Mouse (Mus musculus) heart, embryonic 14.5 days (tissue): ENCODE measurements at regions not wholly inside any gene's neighbourhood (a gene's known extent, or its start where the extent isn't known, plus 50 kb on each side); places are given as distances from the start of the nearest gene placed in this dataset.

Source experiments
- ATAC-seq: fragments of 200-750 bp; cut with Nextera tagmentation; 2 replicates; pipeline ENCODE4 v1.8.0; 2017; ENCODE audit warnings: low read depth, moderate TSS enrichment; ENCODE audit not compliant: insufficient number of reproducible peaks, insufficient read depth, low FRiP score
- H3K27ac ChIP-seq, 2 experiments: fragments of 200-500 bp in 1 of 2; fragments of 300-500 bp in 1 of 2; sonication (generic) in 1 of 2; replicated peaks in 1 of 2; 2 replicates each; pipeline ENCODE4 v1.5.1; 2012 to 2014; ENCODE audit warnings: low read depth in 2 of 2, low read length in 2 of 2, control low read depth in 1 of 2, mild to moderate bottlenecking in 1 of 2, mixed read lengths in 1 of 2; ENCODE audit not compliant: control insufficient read depth in 1 of 2, insufficient read depth in 1 of 2
- H3K27me3 ChIP-seq: fragments of 300-500 bp; sonication (generic); 2 replicates; pipeline ENCODE4 v1.6.1; 2014; ENCODE audit warnings: mild to moderate bottlenecking, low read length, control low read depth; ENCODE audit not compliant: control insufficient read depth, insufficient read depth
- H3K36me3 ChIP-seq: fragments of 300-500 bp; sonication (generic); 2 replicates; pipeline ENCODE4 v1.6.1; 2014; ENCODE audit warnings: mild to moderate bottlenecking, control low read depth, low read length, mixed read lengths; ENCODE audit not compliant: control insufficient read depth, insufficient read depth
- H3K4me1 ChIP-seq, 2 experiments: fragments of 200-500 bp in 1 of 2; fragments of 300-500 bp in 1 of 2; sonication (generic) in 1 of 2; 2 replicates each; pipeline ENCODE4 v1.6.1; 2012 to 2014; ENCODE audit warnings: low read length in 2 of 2, control low read depth in 1 of 2, mixed read lengths in 1 of 2; ENCODE audit not compliant: control insufficient read depth in 2 of 2, insufficient read depth in 2 of 2
- H3K4me2 ChIP-seq: fragments of 300-500 bp; sonication (generic); 2 replicates; pipeline ENCODE4 v1.6.1; 2014; ENCODE audit warnings: mild to moderate bottlenecking, low read length
- H3K4me3 ChIP-seq, 2 experiments: fragments of 200-500 bp in 1 of 2; fragments of 300-500 bp in 1 of 2; sonication (generic) in 1 of 2; 2 replicates each; pipeline ENCODE4 v1.5.1; 2012 to 2014; ENCODE audit warnings: low read length in 2 of 2, mild to moderate bottlenecking in 2 of 2, control low read depth in 1 of 2, low read depth in 1 of 2, moderate library complexity in 1 of 2; ENCODE audit not compliant: control insufficient read depth in 1 of 2, insufficient read depth in 1 of 2
- H3K9ac ChIP-seq: fragments of 300-500 bp; sonication (generic); 2 replicates; pipeline ENCODE4 v1.6.1; 2014; ENCODE audit warnings: mild to moderate bottlenecking, low read length
- H3K9me3 ChIP-seq: fragments of 300-500 bp; sonication (generic); 2 replicates; pipeline ENCODE4 v1.6.1; 2016; ENCODE audit warnings: low read length, control low read depth; ENCODE audit not compliant: control insufficient read depth
- WGBS: fragments of 180-500 bp; shearing (Covaris S2); extraction: QIAGEN DNeasy Blood & Tissue Kit; methylation state at CpG from one replicate; pipeline ENCODE4 v1.1.7; 2014; 5-methylcytosine and 5-hydroxymethylcytosine counted together

DNA sequence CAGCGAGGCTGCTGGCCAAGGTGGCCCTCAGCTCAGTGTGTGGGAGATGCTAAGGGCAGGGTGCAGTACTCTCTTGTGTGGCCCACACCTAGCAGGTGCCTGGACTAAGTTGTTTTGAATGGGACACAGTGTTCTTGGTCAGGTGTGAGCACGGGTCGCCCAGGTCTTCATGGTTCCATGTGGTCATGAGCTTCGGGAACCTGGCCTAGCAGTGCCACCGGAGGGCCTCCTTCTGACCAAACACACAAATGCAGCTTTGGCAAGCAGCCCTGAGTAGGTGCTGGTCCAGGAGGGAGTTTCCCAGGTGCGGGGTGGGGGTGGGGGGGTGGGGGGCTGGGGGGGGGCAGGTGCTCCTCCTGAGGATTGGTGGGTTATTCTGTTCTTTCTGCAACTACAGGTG, 127.6 kb downstream of the Gadd45g start:
- Histone ChIP-seq H3K9ac (no peak overlapping the region), H3K4me3 (no peak overlapping the region), H3K36me3 (no peaks in the 10 kb centered on the region), H3K27me3 (no peaks in the 10 kb centered on the region), H3K9me3 (peaks cover 5% of the 10 kb centered on the region; the same call in 1 of the 2 replicates), H3K27ac (no peak overlapping the region), H3K4me2 (no peak overlapping the region), H3K4me1 (peaks cover 42 to 48% of the 10 kb centered on the region in 2 experiments)
- ATAC-seq = no peak
- WGBS = 90% methylated on average over 6 of the region's 6 CpGs

DNA sequence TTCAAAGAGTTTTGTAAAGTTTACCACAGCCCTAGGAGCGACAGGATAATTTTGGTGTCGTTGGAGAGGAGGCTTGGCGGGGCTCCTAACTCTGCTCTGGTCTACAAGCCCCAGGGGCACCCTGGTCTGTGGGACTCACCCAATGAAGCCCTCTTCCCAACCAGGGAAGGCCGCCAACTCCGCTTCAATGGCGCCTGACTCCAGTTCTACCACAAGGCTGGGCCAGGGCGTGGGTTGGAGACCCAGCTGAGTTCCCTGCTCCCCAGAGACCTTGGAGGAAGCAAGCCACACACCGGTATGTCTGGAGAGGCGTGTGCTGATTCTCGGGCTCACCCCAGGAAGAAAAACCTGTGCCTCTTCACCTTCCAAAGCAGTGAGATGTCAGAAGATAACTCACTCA, 128.9 kb downstream of the Gadd45g start:
- no peak for ATAC-seq
- peak overlapping the region; percentile 18; the same call in 1 of the 2 replicates for H3K9ac ChIP-seq
- peaks cover 5% of the 10 kb centered on the region; the same call in 1 of the 2 replicates for H3K9me3 ChIP-seq
- 0 out of 2 replicates have a peak overlapping the region, but pooled peaks have one; percentile 3 for H3K4me2 ChIP-seq
- H3K4me1 ChIP-seq = peaks cover 34 to 45% of the 10 kb centered on the region in 2 experiments
- H3K27ac ChIP-seq = peak overlapping the region; percentile 83 to 85; a peak in 3 of 4 replicates
- WGBS = 61% methylated on average over 10 of the region's 10 CpGs
- no peaks in the 10 kb centered on the region for H3K27me3 ChIP-seq
- no peak overlapping the region for H3K4me3 ChIP-seq
- H3K36me3 ChIP-seq = no peaks in the 10 kb centered on the region

DNA sequence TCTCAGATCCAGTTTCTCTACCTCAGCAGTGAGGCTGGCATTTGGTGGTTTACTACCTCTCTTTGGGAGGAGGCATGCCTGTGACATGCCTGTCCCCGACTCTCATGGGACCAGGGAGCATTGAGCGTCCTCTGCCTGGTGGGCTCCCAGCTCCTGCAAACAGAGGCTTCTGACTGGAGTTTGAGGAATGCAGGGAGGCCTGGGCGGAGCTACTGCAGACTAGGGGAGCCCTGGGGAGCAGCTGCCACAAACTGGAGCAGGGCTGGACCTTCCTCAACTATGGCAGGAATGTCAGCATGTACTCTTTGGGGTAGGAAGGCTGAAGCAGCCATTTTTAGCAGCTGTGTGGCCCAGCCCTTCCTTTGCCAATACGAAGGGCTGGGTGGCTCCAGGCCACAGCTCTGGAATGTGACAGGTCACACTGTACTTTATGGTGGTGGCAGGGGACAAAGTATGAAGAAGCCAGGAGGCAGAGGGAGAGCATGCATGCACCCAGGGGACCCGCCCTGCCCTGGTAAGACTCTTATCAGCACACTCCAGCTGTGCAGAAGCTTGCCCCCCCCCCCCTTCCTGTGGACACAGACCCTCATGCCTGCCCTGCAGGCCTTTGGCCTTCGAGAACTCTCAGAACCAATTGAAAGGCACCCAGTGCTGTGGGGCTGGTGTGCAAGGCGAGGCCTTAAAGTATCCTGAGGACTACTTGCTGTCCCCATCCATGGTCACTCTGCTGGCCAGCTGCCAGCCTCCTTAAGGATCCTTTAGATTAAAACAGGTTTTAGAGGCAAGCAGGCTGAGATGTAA, 129.5 kb downstream of the Gadd45g start:
- peaks cover 34 to 46% of the 10 kb centered on the region in 2 experiments for H3K4me1 ChIP-seq
- no peaks in the 10 kb centered on the region for H3K36me3 ChIP-seq
- H3K27ac ChIP-seq = peak overlapping the region; percentile 83 to 85
- no peak overlapping the region for H3K4me3 ChIP-seq
- peaks cover 5% of the 10 kb centered on the region; the same call in 1 of the 2 replicates for H3K9me3 ChIP-seq
- H3K9ac ChIP-seq = peak overlapping the region; percentile 52; the same call in 1 of the 2 replicates
- no peaks in the 10 kb centered on the region for H3K27me3 ChIP-seq
- peak; percentile 69 for ATAC-seq
- 14% methylated on average over 7 of the region's 7 CpGs for WGBS
- H3K4me2 ChIP-seq = peak overlapping the region; percentile 9; the same call in 1 of the 2 replicates

DNA sequence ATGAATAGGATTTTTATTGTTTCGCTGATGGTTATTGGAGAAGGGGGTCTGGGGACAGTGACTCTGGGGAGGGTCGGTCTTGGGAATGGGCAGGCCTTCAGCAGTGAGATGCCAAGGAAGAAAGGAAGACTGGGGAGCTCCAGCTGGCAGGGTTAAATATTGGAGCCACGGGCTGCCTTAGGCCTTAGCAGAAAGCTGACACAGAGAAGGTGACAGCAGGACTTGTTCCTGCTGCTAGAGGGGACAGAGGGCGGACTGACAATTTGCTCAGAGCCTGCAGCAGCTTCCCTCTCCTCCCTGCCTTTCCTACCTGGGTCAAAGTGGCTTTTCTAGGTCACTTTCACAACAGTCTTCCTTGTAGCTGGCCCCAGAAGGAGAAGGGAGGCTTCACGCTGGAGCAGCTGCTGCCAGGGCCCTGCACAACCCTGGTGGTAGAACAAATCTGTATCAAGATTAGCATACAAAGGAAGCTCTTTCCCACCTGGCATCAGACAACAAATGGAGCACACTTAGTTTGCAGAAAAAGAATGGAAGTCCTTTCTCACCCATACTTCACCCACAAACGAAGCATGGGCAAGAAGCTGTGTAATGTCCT, 130.2 kb downstream of the Gadd45g start:
- peak overlapping the region; percentile 52 for H3K9ac ChIP-seq
- H3K27ac ChIP-seq = peak overlapping the region; percentile 83 to 85
- H3K27me3 ChIP-seq = no peaks in the 10 kb centered on the region
- ATAC-seq = no peak
- 65% methylated on average over 6 of the region's 6 CpGs for WGBS
- H3K36me3 ChIP-seq = no peaks in the 10 kb centered on the region
- H3K4me1 ChIP-seq = peaks cover 34 to 46% of the 10 kb centered on the region in 2 experiments
- no peak overlapping the region for H3K4me3 ChIP-seq
- peak overlapping the region; percentile 9; the same call in 1 of the 2 replicates for H3K4me2 ChIP-seq
- peaks cover 5% of the 10 kb centered on the region; the same call in 1 of the 2 replicates for H3K9me3 ChIP-seq

DNA sequence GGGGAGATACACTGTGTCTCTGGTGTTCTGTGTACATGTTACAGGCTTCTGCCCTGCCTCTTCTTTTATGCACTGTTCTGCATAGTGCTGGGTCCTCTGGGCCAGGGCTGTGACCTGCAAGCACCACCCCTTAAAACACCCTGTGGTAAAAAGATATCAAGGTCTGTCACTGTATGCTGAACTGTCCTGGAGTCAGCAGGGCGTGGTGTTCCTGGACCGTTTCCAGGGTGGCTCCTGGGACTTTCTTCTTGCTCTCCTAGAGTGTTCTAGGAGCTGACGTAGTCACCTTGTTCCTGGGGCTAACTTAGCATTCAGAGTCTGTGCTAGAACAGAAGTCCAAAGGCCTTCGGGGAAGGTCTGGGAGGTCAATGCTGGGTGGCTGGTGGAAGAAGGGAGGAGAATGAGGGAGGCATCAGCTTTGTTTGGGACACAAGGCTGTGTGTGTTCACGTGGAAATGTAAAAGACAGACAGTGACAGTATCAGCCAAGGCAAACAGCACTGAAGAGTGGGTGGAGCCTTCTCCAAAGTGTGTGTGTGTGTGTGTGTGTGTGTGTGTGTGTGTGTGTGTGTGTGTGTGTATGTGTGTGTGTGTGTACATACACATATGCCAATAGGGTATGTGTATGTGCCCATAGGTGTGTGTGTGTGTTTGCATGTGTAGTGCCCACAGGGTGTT, 133.0 kb downstream of the Gadd45g start:
- H3K27ac ChIP-seq = no peak overlapping the region
- 52% methylated on average over 5 of the region's 5 CpGs for WGBS
- H3K36me3 ChIP-seq = no peaks in the 10 kb centered on the region
- peaks cover 26 to 30% of the 10 kb centered on the region in 2 experiments for H3K4me1 ChIP-seq
- ATAC-seq = no peak
- peaks cover 5% of the 10 kb centered on the region; the same call in 1 of the 2 replicates for H3K9me3 ChIP-seq
- H3K4me2 ChIP-seq = no peak overlapping the region
- H3K27me3 ChIP-seq = no peaks in the 10 kb centered on the region
- H3K4me3 ChIP-seq = no peak overlapping the region
- H3K9ac ChIP-seq = no peak overlapping the region

DNA sequence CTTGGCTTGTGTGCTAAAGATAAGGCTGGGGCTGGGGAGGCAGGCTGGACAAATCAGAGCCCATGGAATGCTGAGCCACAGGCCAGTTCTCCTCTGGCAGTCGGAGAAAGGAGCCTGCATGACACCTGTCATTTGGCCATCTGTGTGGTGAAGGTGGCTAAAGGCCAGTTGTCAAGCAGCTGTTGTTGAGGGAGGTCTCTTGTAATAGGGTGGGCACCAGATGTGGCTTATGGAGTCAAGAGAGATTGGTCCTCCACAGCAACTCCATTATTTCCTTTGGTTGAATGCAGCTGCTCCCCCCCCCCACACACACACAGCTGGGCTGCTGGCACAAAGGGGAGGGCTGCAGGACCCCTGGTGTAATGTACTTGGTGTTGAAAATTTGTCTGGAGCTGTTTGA, 133.9 kb downstream of the Gadd45g start:
- H3K36me3 ChIP-seq = no peaks in the 10 kb centered on the region
- ATAC-seq = no peak
- no peak overlapping the region for H3K4me3 ChIP-seq
- H3K9ac ChIP-seq = no peak overlapping the region
- peaks cover 5% of the 10 kb centered on the region; the same call in 1 of the 2 replicates for H3K9me3 ChIP-seq
- no peaks in the 10 kb centered on the region for H3K27me3 ChIP-seq
- 45% methylated on average over 1 of the region's 1 CpGs for WGBS
- peaks cover 18 to 25% of the 10 kb centered on the region in 2 experiments for H3K4me1 ChIP-seq
- no peak overlapping the region for H3K27ac ChIP-seq
- H3K4me2 ChIP-seq = no peak overlapping the region

DNA sequence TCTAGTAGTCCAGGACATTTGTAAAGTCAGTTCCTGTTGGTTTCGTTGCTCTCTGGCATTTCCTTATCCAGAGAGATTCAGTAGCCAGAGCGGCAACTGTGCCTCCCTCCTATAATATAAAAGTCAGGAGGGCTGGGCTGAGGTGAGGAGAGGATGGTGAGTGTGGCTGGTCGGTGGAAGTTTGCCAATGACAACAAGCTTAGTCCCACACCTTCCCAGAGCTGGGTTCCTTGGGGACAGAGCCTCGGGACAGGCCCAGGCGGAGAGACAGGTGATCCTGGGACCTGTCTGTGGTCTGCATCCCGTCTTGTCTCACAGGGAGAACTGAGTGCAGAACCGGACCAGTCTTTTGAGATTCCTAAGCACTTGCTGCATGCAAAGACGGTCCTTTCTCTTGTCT, 136.5 kb downstream of the Gadd45g start:
- no peak overlapping the region for H3K4me3 ChIP-seq
- no peak overlapping the region for H3K4me2 ChIP-seq
- WGBS = 79% methylated on average over 8 of the region's 8 CpGs
- H3K9me3 ChIP-seq = peaks cover 2% of the 10 kb centered on the region; the same call in 1 of the 2 replicates
- no peak for ATAC-seq
- peaks cover 3 to 8% of the 10 kb centered on the region in 2 experiments; a peak in 2 of 4 replicates for H3K4me1 ChIP-seq
- no peak overlapping the region for H3K9ac ChIP-seq
- no peak overlapping the region for H3K27ac ChIP-seq
- H3K27me3 ChIP-seq = no peaks in the 10 kb centered on the region
- no peaks in the 10 kb centered on the region for H3K36me3 ChIP-seq
